Mouse (Mus musculus): ENCODE measurements around the gene Hus1. TPM values are rescaled to one million over a fixed set of nuclear protein-coding genes. Genes with fewer than 3 reads are reported as not detected.

The Hus1 gene
- total and polyA plus RNA-seq, 3 experiments: 14.3 to 31.0 (median 29.9) TPM

- no peak overlapping the region for H3K4me3 ChIP-seq (replicated peaks in 1 of 3; ENCODE audit: low read depth in 2 of 3, low read length in 2 of 3, poor library complexity in 1 of 3)
- in situ Hi-C loops (cut with MboI; ENCODE audit: low pct_ligation_motif_present, low pct_unique_long_range_greater_than_20kb, low sequenced_read_pairs): no loop called here
- H3K27ac ChIP-seq (ENCODE audit: insufficient read depth, low read depth): no peak overlapping the region
- H3K36me3 ChIP-seq (replicated peaks in 1 of 2; ENCODE audit: control insufficient read depth in 1 of 2, insufficient read depth in 1 of 2, low read length in 1 of 2): no peaks in the 10 kb centered on the region
- no peaks in the 10 kb centered on the region for H3K79me2 ChIP-seq (replicated peaks; ENCODE audit: control insufficient read depth, extremely low read depth, insufficient read depth, poor library complexity, severe bottlenecking)
- no peak for DNase-seq (ENCODE audit: extremely low read depth)
- peaks cover 2% of the 10 kb centered on the region for H3K9me3 ChIP-seq (replicated peaks; ENCODE audit: low read length)
- dilution Hi-C loops (cut with MboI; ENCODE audit: extremely low pct_ligation_motif_present, extremely low pct_unique_long_range_greater_than_20kb, low sequenced_read_pairs): no loop called here
- H3K4me1 ChIP-seq (ENCODE audit: control insufficient read depth in 1 of 2, insufficient read depth in 2 of 2): no peaks in the 10 kb centered on the region
- peaks cover 83% of the 10 kb centered on the region for H3K27me3 ChIP-seq (replicated peaks)
- no peak overlapping the region for H3K4me2 ChIP-seq (ENCODE audit: insufficient read depth, low read depth, poor library complexity, severe bottlenecking)
- H3K9ac ChIP-seq (ENCODE audit: insufficient read depth, low read depth): no peak overlapping the region
- TF ChIP-seq HCFC1 (IDR thresholded peaks at IDR 0.05; ENCODE audit: low read depth, low read length): no peak
These were observed 62.1 kb downstream of the Hus1 start for GRCm38 (mm10) chr11:8948871-8949270.

- dilution Hi-C loops (cut with MboI; ENCODE audit: extremely low pct_ligation_motif_present, extremely low pct_unique_long_range_greater_than_20kb, low sequenced_read_pairs): no loop called here
These were observed 66.9 kb downstream of the Hus1 start for GRCm38 (mm10) chr11:8944114-8944513.

More at GRCm38 (mm10) chr11:8944114-8944513, 66.9 kb downstream of the Hus1 start:
- no peak overlapping the region for H3K4me2 ChIP-seq (ENCODE audit: insufficient read depth, low read depth, poor library complexity, severe bottlenecking)
- H3K9me3 ChIP-seq (replicated peaks; ENCODE audit: low read length): no peaks in the 10 kb centered on the region
- no peak for DNase-seq (ENCODE audit: extremely low read depth)
- no peaks in the 10 kb centered on the region for H3K79me2 ChIP-seq (replicated peaks; ENCODE audit: control insufficient read depth, extremely low read depth, insufficient read depth, poor library complexity, severe bottlenecking)
- H3K4me3 ChIP-seq (replicated peaks in 1 of 3; ENCODE audit: low read depth in 2 of 3, low read length in 2 of 3, poor library complexity in 1 of 3): no peak overlapping the region
- no peak overlapping the region for H3K27ac ChIP-seq (ENCODE audit: insufficient read depth, low read depth)
- H3K36me3 ChIP-seq (replicated peaks in 1 of 2; ENCODE audit: control insufficient read depth in 1 of 2, insufficient read depth in 1 of 2, low read length in 1 of 2): no peaks in the 10 kb centered on the region
- TF ChIP-seq RAD21 (IDR thresholded peaks at IDR 0.05; ENCODE audit: low read depth, low read length): no peak
- TF ChIP-seq CTCF (conservative IDR thresholded peaks at IDR 0.05 in 1 of 2, IDR thresholded peaks at IDR 0.05 in 1 of 2; ENCODE audit: low read depth in 2 of 2, low read length in 2 of 2): no peak
- TF ChIP-seq E2F4 (IDR thresholded peaks at IDR 0.05; ENCODE audit: insufficient replicate concordance, low read depth, low read length): no peak
- peaks cover 85% of the 10 kb centered on the region for H3K27me3 ChIP-seq (replicated peaks)
- in situ Hi-C loops (cut with MboI; ENCODE audit: low pct_ligation_motif_present, low pct_unique_long_range_greater_than_20kb, low sequenced_read_pairs): no loop called here
- no peak overlapping the region for H3K9ac ChIP-seq (ENCODE audit: insufficient read depth, low read depth)
- H3K4me1 ChIP-seq (ENCODE audit: control insufficient read depth in 1 of 2, insufficient read depth in 2 of 2): no peaks in the 10 kb centered on the region

Other genes with a start within 250 kb of the Hus1 start
- not detected in 2 replicates for gene Pkd1l1, start 37.9 kb downstream of the Hus1 start, total RNA-seq (2012; rRNA removed)
- gene Pkd1l1, start 37.9 kb downstream of the Hus1 start, total RNA-seq (2014; rRNA removed): not detected in 2 replicates
- gene Pkd1l1, start 37.9 kb downstream of the Hus1 start, polyA plus RNA-seq (2012; ENCODE audit: insufficient read length, low read depth): not detected in 2 replicates
- gene Gm11992, start 37.4 kb upstream of the Hus1 start, total RNA-seq (2012; rRNA removed): not detected in 2 replicates
- not detected in 2 replicates for gene Gm11992, start 37.4 kb upstream of the Hus1 start, total RNA-seq (2014; rRNA removed)
- gene Gm11992, start 37.4 kb upstream of the Hus1 start, polyA plus RNA-seq (2012; ENCODE audit: insufficient read length, low read depth): not detected in 2 replicates
- not detected in 2 replicates for gene Sun3, start 37.8 kb upstream of the Hus1 start, total RNA-seq (2012; rRNA removed)
- gene Sun3, start 37.8 kb upstream of the Hus1 start, total RNA-seq (2014; rRNA removed): not detected in 2 replicates
- not detected in 2 replicates for gene Sun3, start 37.8 kb upstream of the Hus1 start, polyA plus RNA-seq (2012; ENCODE audit: insufficient read length, low read depth)
- 0.21 TPM in 1 of 2 replicates, not detected in the other for gene Upp1, start 106.9 kb upstream of the Hus1 start, total RNA-seq (2012; rRNA removed)
- gene Upp1, start 106.9 kb upstream of the Hus1 start, total RNA-seq (2014; rRNA removed): not detected in 2 replicates
- gene Upp1, start 106.9 kb upstream of the Hus1 start, polyA plus RNA-seq (2012; ENCODE audit: insufficient read length, low read depth): not detected in 2 replicates
- under 0.01 TPM in 1 of 2 replicates, not detected in the other for gene Abca13, start 180.8 kb upstream of the Hus1 start, total RNA-seq (2012; rRNA removed)
- gene Abca13, start 180.8 kb upstream of the Hus1 start, total RNA-seq (2014; rRNA removed): 0.01 and 0.03 TPM in 2 replicates
- gene Abca13, start 180.8 kb upstream of the Hus1 start, polyA plus RNA-seq (2012; ENCODE audit: insufficient read length, low read depth): 0.03 TPM in 2 replicates